Mouse (Mus musculus): ENCODE data around the gene Mest.

DNA sequence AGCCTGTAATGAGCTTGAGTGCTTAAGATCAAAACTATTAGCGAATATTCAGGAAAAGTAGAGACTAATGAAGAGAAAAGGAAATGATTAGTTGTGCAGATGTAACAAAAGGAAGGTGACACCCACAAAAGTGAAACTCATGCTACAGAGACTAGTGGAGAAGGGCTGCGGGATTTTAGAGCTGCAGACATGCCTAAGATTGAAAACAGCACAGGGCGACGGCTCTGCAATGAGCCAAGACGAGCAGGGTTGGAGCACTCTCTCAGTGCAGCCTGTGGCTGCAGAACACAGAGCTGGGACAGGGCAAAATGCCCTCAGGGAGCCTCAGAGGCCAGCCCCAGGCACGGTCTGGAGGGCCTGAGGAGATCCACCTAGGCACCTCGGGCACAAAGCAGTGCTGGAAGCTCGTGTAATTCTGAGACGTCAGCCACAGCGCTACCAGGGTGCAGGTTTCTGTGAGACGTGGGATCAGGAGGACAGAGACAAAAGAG lies 48.0 kb upstream of the Mest start:
- TF ChIP-seq CTCF (IDR thresholded peaks at IDR 0.05; ENCODE audit: low read depth), result no peak
- no peak for TF ChIP-seq EP300 (optimal IDR thresholded peaks at IDR 0.05)

Data from stomach, postnatal 0 days (tissue).